Mouse (Mus musculus) left cerebral cortex, postnatal 36 days (tissue): Measurements from ENCODE around the gene Acsm5. TPM values are rescaled to one million over a fixed set of nuclear protein-coding genes. Genes with fewer than 3 reads are reported as not detected.
"Not testable (repeated sequence)": the region's sequence is repeated elsewhere in the genome, so short reads cannot be mapped to it uniquely, and the experiment has no call there.

ENCODE experiments used
- DNase-seq, 2 experiments: peaks; one replicate each; pipeline ENCODE4 v3.0.0; 2021 to 2022; ENCODE audit warnings: low spot score in 2 of 2, mixed read lengths in 1 of 2
- intact Hi-C: fragments of 180-260 bp; cut with DNase I; formaldehyde crosslinking; loops from one replicate; pipeline ENCODE4 v1.15.1; 2025
- total RNA-seq, 2 experiments: library from RNA; stranded (reverse); gene quantifications; 2 replicates each; pipeline ENCODE4 v1.2.3; 2021

The Acsm5 gene
- total RNA-seq, 2 experiments from 2014 or later, result 0.79 to 0.84 TPM

DNA sequence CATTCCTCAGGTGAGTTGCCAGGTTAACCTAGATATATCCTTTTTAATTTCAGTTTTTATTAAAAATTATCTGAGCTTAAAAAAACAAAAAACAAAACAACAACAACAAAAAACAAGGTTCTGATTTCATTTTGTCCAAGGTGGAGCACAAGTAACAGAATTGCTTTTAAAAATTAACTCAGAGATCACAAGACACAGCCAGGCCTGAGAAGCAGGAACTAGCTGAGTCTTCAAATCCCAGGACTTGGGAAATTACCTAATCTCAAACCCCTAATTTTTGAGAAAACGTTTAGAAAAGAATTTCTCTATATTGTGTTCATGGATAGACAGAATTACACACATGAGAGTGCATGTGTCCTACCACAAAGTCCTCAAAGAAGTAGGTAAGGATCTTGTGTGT is 13.7 kb downstream of the Acsm5 start:
- DNase-seq, result no peak
- intact Hi-C loops, result no loop called here

DNA sequence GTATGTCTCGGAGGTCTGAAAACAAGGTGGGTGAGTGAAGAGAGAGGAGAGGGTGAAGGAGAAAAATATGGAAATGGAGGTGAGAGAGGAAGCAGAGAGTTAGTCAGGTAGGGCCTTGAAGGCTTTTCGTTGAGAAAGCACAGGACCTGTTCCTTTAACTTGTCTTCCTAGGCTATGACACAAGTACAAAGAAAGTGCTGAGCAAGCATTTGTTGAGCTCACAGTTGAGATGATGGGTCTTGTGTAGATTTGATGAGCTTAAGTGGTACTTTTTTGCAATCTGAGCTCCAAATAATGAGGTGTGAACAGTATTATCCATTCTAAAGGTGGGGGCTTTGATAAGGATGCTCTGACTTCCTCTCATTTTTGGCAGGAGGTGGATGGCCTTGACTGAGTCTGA is 15.1 kb downstream of the Acsm5 start:
- DNase-seq, result no peak
- intact Hi-C loops, result no loop called here

DNA sequence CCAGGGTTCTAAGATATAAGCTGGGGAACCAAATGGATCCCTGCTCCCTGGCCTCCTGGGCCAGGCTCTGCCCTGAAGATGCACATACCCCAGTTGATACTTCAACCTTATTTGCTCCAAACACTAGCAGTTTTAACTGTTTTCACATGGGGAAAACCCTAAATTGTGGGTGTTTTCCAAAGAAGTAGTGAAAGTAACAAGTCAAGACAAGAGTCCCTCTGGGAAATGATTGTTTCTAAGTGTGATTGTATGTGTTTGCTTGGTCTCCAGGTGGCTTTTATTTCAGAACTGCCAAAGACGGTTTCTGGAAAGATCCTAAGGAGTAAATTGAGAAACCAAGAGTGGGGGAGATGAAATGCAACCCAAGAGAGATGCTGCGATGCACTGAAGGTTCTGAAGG is 23.2 kb downstream of the Acsm5 start:
- intact Hi-C loops, result no loop called here
- DNase-seq, result no peak

DNA sequence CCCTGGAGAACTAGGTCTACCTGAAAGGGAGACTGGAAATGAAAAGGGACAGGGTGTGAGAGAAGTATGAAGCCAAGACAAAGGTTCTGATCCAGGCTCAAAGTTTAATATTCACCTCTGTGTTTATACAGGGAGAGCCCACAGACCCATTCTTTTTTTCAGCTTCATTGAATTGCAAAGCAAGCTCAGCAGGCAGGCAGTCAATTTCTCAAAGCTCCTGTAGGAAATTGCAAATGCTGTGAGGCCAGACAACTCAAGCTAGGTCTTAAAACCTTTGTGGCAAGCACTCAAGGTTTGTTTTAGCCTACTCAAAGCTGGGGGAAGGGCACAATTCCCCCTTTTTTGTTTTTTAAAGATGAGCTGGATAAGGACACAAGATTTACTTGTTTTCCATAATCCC is 26.3 kb downstream of the Acsm5 start:
- intact Hi-C loops, result no loop called here
- no peak for DNase-seq

DNA sequence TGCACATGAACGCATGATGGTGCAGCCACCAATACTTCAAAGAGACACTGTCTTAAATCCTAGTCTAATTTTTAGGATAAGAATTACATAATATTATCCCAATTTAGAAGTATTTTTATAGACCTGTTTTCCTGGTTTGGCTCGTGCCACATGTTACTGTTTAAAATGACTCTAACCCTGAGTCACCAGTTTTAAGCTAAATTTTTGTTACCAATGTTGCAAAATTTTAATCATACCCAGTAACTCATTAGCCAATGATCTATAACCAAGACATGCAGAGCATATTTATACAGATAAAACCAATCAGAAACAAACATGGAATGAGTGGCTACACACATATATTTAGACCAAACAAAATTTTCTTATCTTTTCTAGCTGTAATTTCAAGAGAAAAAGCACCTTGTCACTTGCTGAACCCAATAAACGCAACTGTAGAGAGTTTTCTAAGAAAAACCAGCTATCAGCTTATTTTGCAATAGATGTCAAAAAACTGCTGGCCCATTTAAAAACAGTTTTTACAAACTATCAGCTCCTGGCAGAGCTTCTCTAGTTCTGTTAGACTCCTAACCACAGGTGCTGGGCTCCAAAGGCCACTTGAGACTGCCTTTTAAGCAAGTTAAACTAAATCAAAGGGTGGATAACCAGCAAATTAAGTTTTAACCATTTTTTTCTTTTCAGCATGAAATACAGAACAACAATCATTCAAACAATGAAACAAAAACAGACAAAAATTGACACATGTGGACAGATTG is 31.4 kb downstream of the Acsm5 start:
- no peak for DNase-seq
- intact Hi-C loops, result no loop called here

DNA sequence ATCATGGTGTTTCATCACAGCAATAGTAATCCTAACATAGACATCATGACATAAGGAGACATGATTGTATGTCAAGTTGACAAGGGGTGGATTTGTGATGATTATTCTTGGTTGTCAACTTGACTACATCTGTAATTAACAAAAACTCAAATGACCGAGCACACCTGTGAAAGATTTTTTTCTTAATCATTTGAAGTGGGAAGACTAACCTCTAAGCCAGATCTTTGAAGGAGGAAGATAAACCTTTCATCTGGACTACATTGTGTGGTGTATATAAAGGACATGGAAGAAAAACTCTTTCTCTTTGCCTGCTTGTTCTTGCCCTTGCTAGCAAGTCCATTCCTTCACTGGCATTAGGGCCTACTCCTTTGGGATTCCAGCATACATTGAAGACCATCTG is 34.8 kb downstream of the Acsm5 start, which contains the start of gene Acsm2:
Gene Acsm2, plus strand, starts transcription at position 301 of the 400 bp plus-strand sequence.
- no peak for DNase-seq
- intact Hi-C loops, result no loop called here

DNA sequence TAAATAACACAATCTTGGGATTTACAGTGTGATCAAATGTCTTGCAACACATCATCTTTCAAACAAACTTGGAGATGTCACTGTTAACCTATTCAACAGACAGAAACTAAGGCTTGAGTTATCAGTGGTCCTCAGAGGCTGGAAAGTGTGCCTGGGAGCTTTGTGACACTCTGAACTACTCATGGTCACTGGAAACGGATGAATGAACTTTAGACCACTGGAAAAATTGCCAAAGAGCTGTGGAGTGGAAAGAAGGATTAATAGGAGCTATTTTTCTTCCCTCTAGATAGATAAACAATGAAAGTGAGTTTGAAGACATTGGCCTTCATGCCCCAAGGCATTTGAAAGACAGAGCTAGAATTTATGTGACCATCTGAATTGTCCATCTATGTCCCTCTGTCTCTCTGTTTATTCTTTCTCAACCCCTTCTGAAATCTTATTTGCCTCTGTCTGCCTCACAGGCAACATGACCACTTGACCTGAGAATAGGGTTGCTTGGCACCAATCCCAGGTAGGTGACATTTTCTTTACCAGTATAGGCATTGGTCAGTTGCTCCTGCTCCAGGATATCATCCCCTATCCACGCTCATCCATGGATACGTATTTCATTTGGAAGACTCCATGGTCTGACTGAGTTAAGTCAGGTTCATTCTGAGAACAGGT is 40.7 kb downstream of the Acsm5 start:
- no peak for DNase-seq
- intact Hi-C loops, result no loop called here

DNA sequence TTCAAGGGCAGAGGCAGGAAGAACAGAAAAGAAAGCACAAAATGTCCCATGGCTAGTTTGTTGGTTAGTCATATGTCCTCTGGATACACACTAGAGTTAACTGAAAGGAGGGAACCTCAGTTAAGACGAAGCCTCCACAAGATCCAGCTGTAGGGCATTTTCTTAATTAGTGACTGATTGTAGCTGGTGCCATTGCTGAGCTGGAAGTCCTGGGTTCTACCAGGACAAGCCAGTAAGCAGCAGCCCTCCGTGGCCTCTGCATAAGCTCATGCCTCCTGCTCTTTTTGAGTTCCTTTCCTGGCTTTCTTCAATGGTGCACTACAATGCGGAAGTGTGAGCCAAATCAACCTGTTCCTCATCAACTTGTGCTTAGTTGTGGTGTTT is 41.2 kb downstream of the Acsm5 start:
- DNase-seq, result no peak
- intact Hi-C loops, result no loop called here

DNA sequence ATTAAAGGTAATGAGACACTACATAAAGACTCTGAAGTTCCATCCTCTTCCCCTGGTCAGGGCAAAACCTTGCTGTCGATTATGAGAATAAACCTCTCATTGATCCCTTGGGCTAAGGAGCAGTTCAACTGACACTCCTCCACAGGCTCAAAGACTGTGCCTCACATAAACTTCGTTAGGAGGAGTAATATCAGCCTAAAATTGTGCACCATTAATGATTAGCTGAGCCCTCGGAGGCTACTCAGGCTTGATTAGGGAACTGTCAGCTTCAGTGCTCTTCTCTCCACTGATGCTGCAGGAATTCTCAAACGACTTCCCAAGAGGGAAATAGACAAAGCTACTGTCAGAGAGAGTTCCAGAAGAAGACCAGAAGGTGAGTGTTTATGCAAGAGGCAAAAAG is 42.2 kb downstream of the Acsm5 start:
- intact Hi-C loops, result no loop called here

DNA sequence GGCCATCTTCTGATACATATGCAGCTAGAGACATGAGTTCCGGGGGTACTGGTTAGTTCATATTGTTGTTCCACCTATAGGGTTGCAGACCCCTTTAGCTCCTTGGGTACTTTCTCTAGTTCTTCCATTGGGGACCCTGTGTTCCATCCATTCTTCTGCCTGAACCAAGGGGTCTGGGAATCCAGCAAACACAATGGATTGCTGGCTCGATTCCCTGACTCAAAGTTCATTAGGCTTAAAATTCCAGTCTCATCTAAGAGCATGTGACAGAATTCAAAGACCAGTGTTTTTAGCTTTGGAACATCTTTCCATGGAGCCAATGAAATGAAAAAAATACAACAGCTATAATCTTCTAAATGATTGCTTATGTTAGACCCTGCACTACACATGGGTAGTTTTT is 43.2 kb downstream of the Acsm5 start:
- intact Hi-C loops, DNase-seq: not testable (repeated sequence)

More for the DNA sequence above, 42.2 kb downstream of the Acsm5 start:
- no peak for DNase-seq

DNA sequence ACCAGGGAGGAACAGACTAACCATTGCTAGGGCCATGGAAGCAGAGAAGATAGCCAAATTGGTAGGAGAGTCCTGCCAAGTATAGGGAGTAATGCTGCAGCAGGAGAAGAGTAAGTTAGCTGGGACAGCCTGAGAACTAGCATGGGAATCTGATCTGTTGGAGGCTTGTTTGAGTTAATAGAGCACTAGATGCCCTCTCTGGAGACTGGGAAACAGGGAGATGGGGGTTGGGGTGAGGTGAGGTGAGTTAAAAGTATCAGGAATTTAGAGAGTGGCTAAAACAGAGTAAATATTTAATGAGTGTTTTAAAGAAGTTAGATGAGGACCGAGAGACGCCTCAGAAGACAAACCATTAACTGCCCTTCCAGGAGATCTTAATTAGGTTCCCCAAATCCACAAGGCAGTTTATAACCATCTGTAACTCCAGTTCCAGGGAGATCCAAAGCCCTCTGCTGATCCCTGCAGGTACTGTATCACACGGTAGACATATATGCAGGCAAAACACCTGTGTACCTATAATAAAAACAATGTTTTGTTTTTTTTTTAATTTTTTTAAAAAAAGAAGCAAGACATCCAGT is 75.4 kb downstream of the Acsm5 start:
- intact Hi-C loops, result no loop called here
- DNase-seq, result no peak

Other genes with a start within 250 kb of the Acsm5 start
- gene Gp2, start 60.2 kb upstream of the Acsm5 start, total RNA-seq, result not detected
- not detected for gene Umod, start 40.2 kb upstream of the Acsm5 start, total RNA-seq
- gene Pdilt, start 4.0 kb downstream of the Acsm5 start, total RNA-seq, result not detected
- gene Acsm2, start 34.9 kb downstream of the Acsm5 start, total RNA-seq, result not detected
- not detected for gene Acsm1, start 87.6 kb downstream of the Acsm5 start, total RNA-seq
- gene Acsm4, start 170.6 kb downstream of the Acsm5 start, total RNA-seq, result not detected
- 10 to 100 TPM; 42.4 to 44.7 TPM for gene Thumpd1, start 201.3 kb downstream of the Acsm5 start, total RNA-seq
- not detected for gene Acsm3, start 241.5 kb downstream of the Acsm5 start, total RNA-seq